Mouse (Mus musculus) kidney, adult 2 months (tissue): ENCODE data around the gene Phf12. TPM values are rescaled to one million over a fixed set of nuclear protein-coding genes. Genes with fewer than 3 reads are reported as not detected.
"Not testable (repeated sequence)": the region's sequence is repeated elsewhere in the genome, so short reads cannot be mapped to it uniquely, and the experiment has no call there.

Experiments
- DNase-seq: peaks from one replicate; pipeline ENCODE4 v3.0.0; 2021
- H3K27ac ChIP-seq: fragments of 200-500 bp; 2 replicates; pipeline ENCODE4 v1.5.1; 2012; ENCODE audit warnings: low read depth, low read length, control low read depth, inconsistent platforms; ENCODE audit not compliant: insufficient read depth
- H3K27me3 ChIP-seq: fragments of 200-500 bp; replicated peaks from 2 replicates; pipeline ENCODE4 v1.6.1; 2012; ENCODE audit warnings: mild to moderate bottlenecking, moderate library complexity, low read length, inconsistent platforms; ENCODE audit not compliant: control insufficient read depth, insufficient read depth
- H3K36me3 ChIP-seq: fragments of 200-500 bp; 2 replicates; pipeline ENCODE4 v1.6.1; 2012; ENCODE audit warnings: mild to moderate bottlenecking, moderate library complexity, low read length, inconsistent platforms; ENCODE audit not compliant: control insufficient read depth, insufficient read depth
- H3K4me1 ChIP-seq: fragments of 200-500 bp; 2 replicates; pipeline ENCODE4 v1.6.1; 2011; ENCODE audit warnings: low read length; ENCODE audit not compliant: control insufficient read depth, insufficient read depth
- H3K4me3 ChIP-seq: fragments of 200-500 bp; 2 replicates; pipeline ENCODE4 v1.5.1; 2011; ENCODE audit warnings: mild to moderate bottlenecking, low read depth, low read length, control low read depth; ENCODE audit not compliant: insufficient read depth
- CTCF ChIP-seq: fragments of 200-500 bp; conservative IDR thresholded peaks from 2 replicates; pipeline ENCODE4 v1.5.1; 2011; ENCODE audit warnings: low read depth, mild to moderate bottlenecking, control low read depth, low read length, moderate library complexity, mixed read lengths; ENCODE audit not compliant: insufficient read depth, insufficient read length
- POLR2A ChIP-seq: fragments of 200-500 bp; IDR thresholded peaks from one replicate; pipeline ENCODE4 v1.6.1; 2011; ENCODE audit warnings: low read depth, low read length, control low read depth
- WGBS: fragments of 180-500 bp; shearing (Covaris S2); methylation state at CpG from one replicate; pipeline ENCODE4 v1.1.7; 2018; 5-methylcytosine and 5-hydroxymethylcytosine counted together
- polyA plus RNA-seq: library from polyadenylated mRNA; depleted of rRNA; stranded (reverse); fragments of >200 nt; gene quantifications from 2 replicates; pipeline ENCODE4 v1.2.3, GENCODE M21; 2012

Phf12 gene
- polyA plus RNA-seq, 1 experiment = 33.0 TPM

- DNase-seq = peak; percentile 97
- TF ChIP-seq POLR2A = no peak
- TF ChIP-seq CTCF = peak; percentile 79
- no peaks in the 10 kb centered on the region for H3K27me3 ChIP-seq
- peak within 1 kb of the TSS; percentile 50 for H3K4me3 ChIP-seq
- H3K4me1 ChIP-seq = peaks cover 3% of the 10 kb centered on the region; the same call in 1 of the 2 replicates
- 0 out of 2 replicates have a peak, but pooled peaks cover 2% of the 10 kb centered on the region for H3K36me3 ChIP-seq
- H3K27ac ChIP-seq = no peak within 1 kb of the TSS
- under 1% methylated on average over 96 of the region's 96 CpGs for WGBS
These were observed 49.6 kb downstream of the Phf12 start, which contains the start of gene Dhrs13 for GRCm38 (mm10) chr11:78031947-78032808. Gene Dhrs13 (plus strand): TSS chr11:78032280.

DNA sequence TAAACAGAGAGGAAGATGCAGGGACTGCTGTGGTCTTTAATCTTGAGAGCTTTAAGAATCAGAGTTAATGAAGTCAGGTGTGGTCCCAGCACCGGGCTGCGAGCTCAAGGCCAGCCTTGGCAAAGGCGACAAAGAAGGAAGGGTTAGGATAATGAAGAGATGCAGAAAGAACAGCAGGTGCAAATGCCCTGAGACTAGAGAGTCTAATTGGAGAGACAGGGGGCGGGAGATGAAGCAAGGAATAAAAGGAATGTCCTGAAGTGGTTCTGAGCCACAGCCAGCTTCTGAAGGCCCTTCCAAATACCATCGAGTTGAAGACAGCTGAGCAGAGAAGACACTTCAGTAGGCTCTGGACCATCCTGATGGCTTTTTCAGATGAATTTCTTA is 50.2 kb downstream of the Phf12 start:
- Histone ChIP-seq H3K36me3 (no peaks in the 10 kb centered on the region), H3K4me1 (peaks cover 8% of the 10 kb centered on the region; the same call in 1 of the 2 replicates), H3K27me3 (no peaks in the 10 kb centered on the region), H3K4me3 (peak overlapping the region; percentile 50), H3K27ac (no peak overlapping the region)
- no peak for DNase-seq
- no peak for TF ChIP-seq POLR2A
- no peak for TF ChIP-seq CTCF
- 18% methylated on average over 5 of the region's 5 CpGs for whole genome bisulfite sequencing

DNA sequence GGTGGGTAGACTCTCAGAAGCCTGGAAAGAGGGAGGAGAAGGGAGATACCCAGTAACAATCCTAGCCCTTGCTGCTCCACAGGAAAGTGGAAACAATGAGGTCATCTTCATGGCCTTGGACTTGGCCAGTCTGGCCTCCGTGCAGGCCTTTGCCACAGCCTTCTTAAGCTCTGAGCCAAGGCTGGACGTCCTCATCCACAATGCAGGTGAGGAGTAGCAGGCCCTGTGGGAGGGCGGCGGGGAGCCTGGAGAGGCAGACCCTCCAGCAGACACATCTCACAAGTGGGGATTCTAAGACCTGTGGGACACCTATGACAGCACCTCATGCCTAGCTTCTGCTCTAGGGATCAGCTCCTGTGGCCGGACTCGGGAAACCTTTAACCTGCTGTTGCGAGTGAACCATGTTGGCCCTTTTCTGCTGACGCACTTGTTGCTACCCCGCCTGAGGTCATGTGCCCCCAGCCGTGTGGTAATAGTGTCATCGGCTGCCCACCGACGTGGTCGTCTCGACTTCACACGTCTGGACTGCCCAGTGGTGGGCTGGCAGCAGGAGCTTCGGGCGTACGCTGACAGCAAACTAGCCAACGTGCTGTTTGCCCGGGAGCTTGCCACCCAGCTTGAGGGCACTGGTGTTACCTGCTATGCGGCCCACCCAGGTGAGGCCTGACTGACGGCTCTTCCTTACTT is 51.5 kb downstream of the Phf12 start:
- TF ChIP-seq CTCF = no peak
- no peak for TF ChIP-seq POLR2A
- Histone ChIP-seq H3K4me1 (peaks cover 12% of the 10 kb centered on the region; the same call in 1 of the 2 replicates), H3K36me3 (no peaks in the 10 kb centered on the region), H3K27me3 (no peaks in the 10 kb centered on the region), H3K27ac (no peak overlapping the region), H3K4me3 (no peak overlapping the region)
- no peak for DNase-seq
- 91% methylated on average over 23 of the region's 23 CpGs for WGBS

DNA sequence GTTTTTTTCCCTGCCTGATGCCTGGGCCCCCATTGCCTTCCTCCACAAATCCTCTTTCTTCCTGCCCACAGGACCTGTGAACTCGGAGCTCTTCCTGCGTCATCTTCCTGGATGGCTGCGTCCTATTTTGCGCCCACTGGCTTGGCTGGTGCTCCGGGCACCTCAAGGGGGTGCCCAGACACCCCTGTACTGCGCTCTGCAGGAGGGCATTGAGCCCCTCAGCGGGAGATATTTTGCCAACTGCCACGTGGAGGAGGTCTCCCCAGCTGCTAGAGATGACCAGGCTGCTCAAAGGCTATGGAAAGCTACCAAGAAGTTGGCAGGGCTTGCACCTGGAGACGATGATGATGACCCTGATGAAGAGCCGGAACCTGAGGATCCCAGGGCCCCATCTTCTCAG is 54.2 kb downstream of the Phf12 start:
- no peak for DNase-seq
- H3K4me1 ChIP-seq = peaks cover 10% of the 10 kb centered on the region; the same call in 1 of the 2 replicates
- no peak overlapping the region for H3K27ac ChIP-seq
- no peaks in the 10 kb centered on the region for H3K36me3 ChIP-seq
- 81% methylated on average over 10 of the region's 10 CpGs for WGBS
- no peak overlapping the region for H3K4me3 ChIP-seq
- TF ChIP-seq CTCF = no peak
- no peak for TF ChIP-seq POLR2A
- no peaks in the 10 kb centered on the region for H3K27me3 ChIP-seq

- Histone ChIP-seq H3K36me3 (no peaks in the 10 kb centered on the region), H3K4me3 (peak within 1 kb of the TSS; percentile 94), H3K27me3 (no peaks in the 10 kb centered on the region), H3K4me1 (peaks cover 9% of the 10 kb centered on the region; the same call in 1 of the 2 replicates), H3K27ac (peak within 1 kb of the TSS; percentile 66)
- TF ChIP-seq CTCF = no peak
- 2% methylated on average over 55 of the region's 55 CpGs for WGBS
- DNase-seq = peak; percentile 65
These were observed 55.5 kb downstream of the Phf12 start, which contains the start of gene Flot2 for GRCm38 (mm10) chr11:78037831-78038752. Gene Flot2 (plus strand): TSS chr11:78037931.

GRCm38 (mm10) chr11:78040878-78041277 is 58.3 kb downstream of the Phf12 start:
- H3K36me3 ChIP-seq = no peaks in the 10 kb centered on the region
- no peak overlapping the region for H3K4me3 ChIP-seq
- 59% methylated on average over 2 of the region's 2 CpGs for WGBS
- TF ChIP-seq POLR2A = no peak
- TF ChIP-seq CTCF = no peak
- DNase-seq = no peak
- H3K27ac ChIP-seq = no peak overlapping the region
- H3K4me1 ChIP-seq = peaks cover 19% of the 10 kb centered on the region; the same call in 1 of the 2 replicates
- H3K27me3 ChIP-seq = no peaks in the 10 kb centered on the region

GRCm38 (mm10) chr11:78042290-78042870 is 59.8 kb downstream of the Phf12 start:
- H3K27ac ChIP-seq, DNase-seq, H3K27me3 ChIP-seq, H3K36me3 ChIP-seq, H3K4me3 ChIP-seq: not testable (repeated sequence)
- peaks cover 21% of the 10 kb centered on the region; the same call in 1 of the 2 replicates for H3K4me1 ChIP-seq
- 94% methylated on average over 4 of the region's 4 CpGs for WGBS
